Mouse (Mus musculus) heart, postnatal 0 days (tissue): Measurements from ENCODE around the gene Osbpl3. TPM values are rescaled to one million over a fixed set of nuclear protein-coding genes. Genes with fewer than 3 reads are reported as not detected.

Source experiments
- ATAC-seq: fragments of 200-750 bp; cut with Nextera tagmentation; 2 replicates; pipeline ENCODE4 v1.8.0; 2017; ENCODE audit warnings: low read depth, moderate number of reproducible peaks, moderate library complexity; ENCODE audit not compliant: insufficient read depth
- DNase-seq: peaks from one replicate; pipeline ENCODE4 v3.0.0-alpha.2; 2016; ENCODE audit warnings: low spot score
- H3K27ac ChIP-seq: fragments of 300-500 bp; sonication (generic); 2 replicates; pipeline ENCODE4 v1.5.1; 2014; ENCODE audit warnings: low read depth, mild to moderate bottlenecking
- H3K27me3 ChIP-seq: fragments of 300-500 bp; sonication (generic); 2 replicates; pipeline ENCODE4 v1.6.1; 2014; ENCODE audit warnings: low read length, mixed read lengths; ENCODE audit not compliant: control insufficient read depth, insufficient read depth
- H3K36me3 ChIP-seq: fragments of 300-500 bp; sonication (generic); replicated peaks from 2 replicates; pipeline ENCODE4 v1.6.1; 2014; ENCODE audit warnings: low read length, mixed read lengths; ENCODE audit not compliant: control insufficient read depth, insufficient read depth
- H3K4me1 ChIP-seq: fragments of 300-500 bp; sonication (generic); 2 replicates; pipeline ENCODE4 v1.6.1; 2014; ENCODE audit warnings: antibody characterized with exemption; ENCODE audit not compliant: control insufficient read depth, insufficient read depth
- H3K4me2 ChIP-seq: fragments of 300-500 bp; sonication (generic); 2 replicates; pipeline ENCODE4 v1.6.1; 2014; ENCODE audit warnings: low read depth, mild to moderate bottlenecking, low read length, moderate library complexity
- H3K4me3 ChIP-seq: fragments of 300-500 bp; sonication (generic); 2 replicates; pipeline ENCODE4 v1.5.1; 2014; ENCODE audit warnings: low read depth, low read length
- H3K9ac ChIP-seq: fragments of 300-500 bp; sonication (generic); replicated peaks from 2 replicates; pipeline ENCODE4 v1.6.1; 2014; ENCODE audit warnings: low read depth, low read length, mixed read lengths
- H3K9me3 ChIP-seq: fragments of 300-500 bp; sonication (generic); replicated peaks from 2 replicates; pipeline ENCODE4 v1.6.1; 2016; ENCODE audit warnings: low read length; ENCODE audit not compliant: control insufficient read depth
- CTCF ChIP-seq: IDR thresholded peaks from 2 replicates; pipeline ENCODE4 v1.5.1; 2016; ENCODE audit warnings: antibody characterized with exemption, control low read depth, low read depth
- EP300 ChIP-seq: IDR thresholded peaks from 2 replicates; pipeline ENCODE4 v1.6.1; 2016; ENCODE audit warnings: antibody characterized with exemption, low read depth
- WGBS: fragments of 180-500 bp; shearing (Covaris S2); extraction: QIAGEN DNeasy Blood & Tissue Kit; methylation state at CpG from one replicate; pipeline ENCODE4 v1.1.7; 2014; 5-methylcytosine and 5-hydroxymethylcytosine counted together
- polyA plus RNA-seq: library from polyadenylated mRNA; unstranded; fragments of >200 nt; fragmentation: Nextera tagmentation; extraction: Ambion mirVana; gene quantifications from 2 replicates; pipeline ENCODE4 v1.2.1, GENCODE M21; 2015
- total RNA-seq: library from RNA; depleted of rRNA; stranded (reverse); fragments of >200 nt; gene quantifications from 2 replicates; pipeline ENCODE4 v1.2.3, GENCODE M21; 2014; ENCODE audit warnings: low replicate concordance

Osbpl3 gene
- total and polyA plus RNA-seq, 2 experiments from 2014 or later: 13.9 to 20.9 TPM

GRCm38 (mm10) chr6:50363385-50363784 lies 92.6 kb downstream of the Osbpl3 start:
- H3K4me1 ChIP-seq: peaks cover 51% of the 10 kb centered on the region
- H3K4me2 ChIP-seq: no peak overlapping the region
- no peak overlapping the region for H3K4me3 ChIP-seq
- no peak for TF ChIP-seq EP300
- no peak for TF ChIP-seq CTCF
- ATAC-seq (no peak), DNase-seq (no peak)
- peaks cover 10% of the 10 kb centered on the region for H3K36me3 ChIP-seq
- no peak overlapping the region for H3K27ac ChIP-seq
- no peaks in the 10 kb centered on the region for H3K27me3 ChIP-seq
- no peak overlapping the region for H3K9ac ChIP-seq
- no peaks in the 10 kb centered on the region for H3K9me3 ChIP-seq
- 81% methylated on average over 5 of the region's 5 CpGs for WGBS

GRCm38 (mm10) chr6:50362704-50363261 lies 93.2 kb downstream of the Osbpl3 start:
- Histone ChIP-seq H3K27me3 (no peaks in the 10 kb centered on the region), H3K4me3 (no peak overlapping the region), H3K36me3 (0 out of 2 replicates have a peak, but pooled peaks cover 4% of the 10 kb centered on the region), H3K4me2 (no peak overlapping the region), H3K27ac (no peak overlapping the region), H3K9ac (no peak overlapping the region), H3K9me3 (no peaks in the 10 kb centered on the region), H3K4me1 (peaks cover 52% of the 10 kb centered on the region)
- TF ChIP-seq EP300 (no peak), CTCF (no peak)
- DNase-seq (no peak), ATAC-seq (no peak)
- WGBS: 36% methylated on average over 4 of the region's 4 CpGs

- TF ChIP-seq CTCF (no peak), EP300 (no peak)
- Histone ChIP-seq H3K4me3 (no peak overlapping the region), H3K4me1 (peaks cover 55% of the 10 kb centered on the region), H3K36me3 (0 out of 2 replicates have a peak, but pooled peaks cover under 1% of the 10 kb centered on the region), H3K4me2 (no peak overlapping the region), H3K27ac (no peak overlapping the region), H3K27me3 (no peaks in the 10 kb centered on the region), H3K9me3 (no peaks in the 10 kb centered on the region), H3K9ac (no peak overlapping the region)
- ATAC-seq: no peak
- 75% methylated on average over 9 of the region's 9 CpGs for WGBS
- no peak for DNase-seq
Measured at GRCm38 (mm10) chr6:50362196-50362595, 93.8 kb downstream of the Osbpl3 start.

- H3K4me1 ChIP-seq: peaks cover 73% of the 10 kb centered on the region
- WGBS: 24% methylated on average over 16 of the region's 16 CpGs
Measured at GRCm38 (mm10) chr6:50358104-50358679, 97.8 kb downstream of the Osbpl3 start.

GRCm38 (mm10) chr6:50354688-50355660 lies 101.0 kb downstream of the Osbpl3 start:
- H3K4me3 ChIP-seq: 0 out of 2 replicates have a peak overlapping the region, but pooled peaks have one; percentile 3
- H3K27me3 ChIP-seq: no peaks in the 10 kb centered on the region
- peak; percentile 81 for DNase-seq
- peak overlapping the region; percentile 46 for H3K4me2 ChIP-seq
- 10% methylated on average over 20 of the region's 20 CpGs for WGBS
- no peaks in the 10 kb centered on the region for H3K9me3 ChIP-seq
- peaks cover 49% of the 10 kb centered on the region for H3K4me1 ChIP-seq
- peaks cover 16% of the 10 kb centered on the region; the same call in 1 of the 2 replicates for H3K36me3 ChIP-seq
- ATAC-seq: peak; percentile 45
- H3K9ac ChIP-seq: peak overlapping the region; percentile 31
- no peak for TF ChIP-seq CTCF
- no peak for TF ChIP-seq EP300
- H3K27ac ChIP-seq: peak overlapping the region; percentile 90

More at GRCm38 (mm10) chr6:50358104-50358679, 97.8 kb downstream of the Osbpl3 start:
- Histone ChIP-seq H3K36me3 (no peaks in the 10 kb centered on the region), H3K4me3 (no peak overlapping the region), H3K27me3 (no peaks in the 10 kb centered on the region), H3K9ac (no peak overlapping the region), H3K9me3 (no peaks in the 10 kb centered on the region), H3K4me2 (peak overlapping the region; percentile 5; the same call in 1 of the 2 replicates), H3K27ac (peak overlapping the region; percentile 88)
- ATAC-seq (peak; percentile 88), DNase-seq (peak; percentile 95)
- TF ChIP-seq CTCF (no peak), EP300 (peak; percentile 89; the same call in 1 of the 2 replicates)
